Mouse (Mus musculus) stomach, postnatal 0 days (tissue): ENCODE measurements at regions not wholly inside any gene's neighbourhood (a gene's known extent, or its start where the extent isn't known, plus 50 kb on each side); places are given as distances from the start of the nearest gene placed in this dataset.

Source experiments
- CTCF ChIP-seq: IDR thresholded peaks from 2 replicates; pipeline ENCODE4 v1.5.1; 2016; ENCODE audit warnings: antibody characterized with exemption, low read depth, mild to moderate bottlenecking, moderate library complexity
- EP300 ChIP-seq: optimal IDR thresholded peaks from 2 replicates; pipeline ENCODE3; 2016; ENCODE audit warnings: antibody characterized with exemption

DNA sequence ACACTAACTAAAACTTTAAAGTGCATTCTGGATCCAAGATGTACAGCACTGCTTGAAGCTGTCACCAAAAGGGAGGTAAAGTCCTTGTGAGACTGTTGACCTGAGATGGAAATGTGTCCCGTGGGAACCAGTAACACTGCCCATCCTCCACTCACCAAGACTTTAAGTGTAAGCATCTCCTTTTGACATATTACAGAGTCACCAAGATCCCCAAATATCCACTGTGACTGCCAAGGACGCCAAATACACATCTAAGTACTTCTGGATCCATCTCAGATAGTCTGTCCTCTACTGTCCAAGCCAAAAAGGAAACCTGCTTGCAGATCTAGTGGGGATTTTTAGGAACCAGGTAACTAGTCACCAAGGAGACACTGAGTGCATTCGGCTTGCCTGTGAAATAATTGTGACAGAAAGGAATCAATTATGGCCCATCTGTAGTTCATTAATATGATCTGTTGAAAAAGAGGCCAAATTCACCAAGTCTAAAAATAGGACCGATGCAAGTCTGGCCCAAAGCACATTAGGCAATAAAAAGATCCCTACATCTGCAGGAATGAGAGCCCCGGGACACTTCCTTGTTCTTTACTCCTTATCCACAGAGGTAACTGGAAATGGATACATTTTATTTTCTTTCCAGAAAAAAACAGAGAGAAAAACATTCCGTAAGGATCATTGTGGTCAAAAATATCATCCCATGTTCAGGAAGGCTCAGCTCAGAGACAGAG, 157.8 kb upstream of the Irf2bp2 start:
- TF ChIP-seq CTCF (no peak), EP300 (no peak)
